Mouse (Mus musculus) natural killer cell, adult 2 months (primary cell): ENCODE data around the gene Kansl2.
A peak's percentile ranks its signal among the peaks of the same experiment; 100 is the strongest.

Source experiments
- DNase-seq, 2 experiments: peaks; one replicate each; pipeline ENCODE4 v3.0.0; 2022; ENCODE audit warnings: low spot score in 2 of 2

Gene Kansl2

GRCm38 (mm10) chr15:98533881-98534627, at the start of gene Kansl2:
TSS of gene Kansl2 (minus strand) at chr15:98534264.
- DNase-seq, result peak; percentile 98

GRCm38 (mm10) chr15:98582996-98583395, 48.9 kb upstream of the Kansl2 start:
- DNase-seq, result no peak

- no peak for DNase-seq
Observed at GRCm38 (mm10) chr15:98582410-98582809, 48.3 kb upstream of the Kansl2 start.

- DNase-seq, result peak; percentile 31 to 67
Observed at GRCm38 (mm10) chr15:98579795-98580464, 45.9 kb upstream of the Kansl2 start.

- DNase-seq, result no peak
Observed at GRCm38 (mm10) chr15:98579310-98579709, 45.2 kb upstream of the Kansl2 start.

- no peak for DNase-seq
Observed at GRCm38 (mm10) chr15:98573293-98573692, 39.2 kb upstream of the Kansl2 start.

GRCm38 (mm10) chr15:98570873-98571538, 36.9 kb upstream of the Kansl2 start, which contains the start of the genes Ccnt1 and 4930415O20Rik:
TSS of gene Ccnt1 (minus strand) at chr15:98570923.
TSS of gene 4930415O20Rik (plus strand) at chr15:98571004.
- no peak for DNase-seq

- no peak for DNase-seq
Observed at GRCm38 (mm10) chr15:98569795-98570365, 35.8 kb upstream of the Kansl2 start.

- DNase-seq, result no peak
Observed at GRCm38 (mm10) chr15:98569216-98569615, 35.2 kb upstream of the Kansl2 start.

- peak in 1 of 2 experiments; percentile 8 for DNase-seq
Observed at GRCm38 (mm10) chr15:98568256-98569033, 34.4 kb upstream of the Kansl2 start.

- peak; percentile 100 for DNase-seq
Observed at GRCm38 (mm10) chr15:98567278-98568134, 33.4 kb upstream of the Kansl2 start.

GRCm38 (mm10) chr15:98566973-98567277, 32.9 kb upstream of the Kansl2 start:
- no peak for DNase-seq

- no peak for DNase-seq
Observed at GRCm38 (mm10) chr15:98557186-98557585, 23.1 kb upstream of the Kansl2 start.

GRCm38 (mm10) chr15:98555881-98556280, 21.8 kb upstream of the Kansl2 start:
- DNase-seq, result no peak

- no peak for DNase-seq
Observed at GRCm38 (mm10) chr15:98552758-98553157, 18.7 kb upstream of the Kansl2 start.

- no peak for DNase-seq
Observed at GRCm38 (mm10) chr15:98546843-98547242, 12.8 kb upstream of the Kansl2 start.

- no peak for DNase-seq
Observed at GRCm38 (mm10) chr15:98545151-98545550, 11.1 kb upstream of the Kansl2 start.

GRCm38 (mm10) chr15:98543341-98543740, 9.3 kb upstream of the Kansl2 start:
- no peak for DNase-seq

GRCm38 (mm10) chr15:98541064-98541463, 7.0 kb upstream of the Kansl2 start:
- no peak for DNase-seq

- no peak for DNase-seq
Observed at GRCm38 (mm10) chr15:98537923-98538322, 3.9 kb upstream of the Kansl2 start.
